Mouse (Mus musculus) left cerebral cortex, adult 8-10 months (tissue): ENCODE measurements around the gene Hoxa13. TPM values are rescaled to one million over a fixed set of nuclear protein-coding genes. Genes with fewer than 3 reads are reported as not detected.

Experiments used
- DNase-seq, 2 experiments: peaks; one replicate each; pipeline ENCODE4 v3.0.0; 2022; ENCODE audit warnings: low spot score in 2 of 2
- total RNA-seq, 4 experiments: library from RNA; stranded (reverse); gene quantifications; 2 replicates each; pipeline ENCODE4 v1.2.4; 2022

Gene Hoxa13
- total RNA-seq, 4 experiments from 2014 or later: not detected

- no peak for DNase-seq
Observed at GRCm38 (mm10) chr6:52237346-52238154, 23.1 kb downstream of the Hoxa13 start.

GRCm38 (mm10) chr6:52236806-52237205 is 23.9 kb downstream of the Hoxa13 start:
- DNase-seq: no peak

GRCm38 (mm10) chr6:52235866-52236265 is 24.8 kb downstream of the Hoxa13 start:
- no peak for DNase-seq

- DNase-seq: no peak
Observed at GRCm38 (mm10) chr6:52235267-52235666, 25.4 kb downstream of the Hoxa13 start.

- DNase-seq: no peak
Observed at GRCm38 (mm10) chr6:52234428-52235140, 26.1 kb downstream of the Hoxa13 start.

- DNase-seq: no peak
Observed at GRCm38 (mm10) chr6:52233546-52234427, 26.9 kb downstream of the Hoxa13 start.

GRCm38 (mm10) chr6:52232984-52233545 is 27.6 kb downstream of the Hoxa13 start:
- DNase-seq: no peak

- DNase-seq: no peak
Observed at GRCm38 (mm10) chr6:52232568-52232965, 28.1 kb downstream of the Hoxa13 start.

GRCm38 (mm10) chr6:52231885-52232567 is 28.7 kb downstream of the Hoxa13 start:
- no peak for DNase-seq

GRCm38 (mm10) chr6:52230516-52231165 is 30.0 kb downstream of the Hoxa13 start, which contains the start of gene Hoxa9:
Hoxa9 (minus strand) TSS chr6:52231089.
- no peak for DNase-seq

- DNase-seq: no peak
Observed at GRCm38 (mm10) chr6:52229558-52230416, 30.9 kb downstream of the Hoxa13 start.

GRCm38 (mm10) chr6:52228475-52229465 is 31.9 kb downstream of the Hoxa13 start:
- DNase-seq: no peak

- no peak for DNase-seq
Observed at GRCm38 (mm10) chr6:52227470-52228222, 33.0 kb downstream of the Hoxa13 start.

- no peak for DNase-seq
Observed at GRCm38 (mm10) chr6:52226569-52227257, 34.0 kb downstream of the Hoxa13 start.

- no peak for DNase-seq
Observed at GRCm38 (mm10) chr6:52225612-52226568, 34.8 kb downstream of the Hoxa13 start.
